Mouse (Mus musculus) layer of hippocampus, postnatal 36 days (tissue): ENCODE data around the gene Xrcc1. TPM values are rescaled to one million over a fixed set of nuclear protein-coding genes. Genes with fewer than 3 reads are reported as not detected.
"Not testable (repeated sequence)": the region's sequence is repeated elsewhere in the genome, so short reads cannot be mapped to it uniquely, and the experiment has no call there.

Experiments
- DNase-seq, 2 experiments: peaks; one replicate each; pipeline ENCODE4 v3.0.0; 2022
- total RNA-seq, 2 experiments: library from RNA; stranded (reverse); gene quantifications; 2 replicates each; pipeline ENCODE4 v1.2.3; 2021

Gene Xrcc1
- total RNA-seq, 2 experiments from 2014 or later = 34.2 to 37.7 TPM

DNA sequence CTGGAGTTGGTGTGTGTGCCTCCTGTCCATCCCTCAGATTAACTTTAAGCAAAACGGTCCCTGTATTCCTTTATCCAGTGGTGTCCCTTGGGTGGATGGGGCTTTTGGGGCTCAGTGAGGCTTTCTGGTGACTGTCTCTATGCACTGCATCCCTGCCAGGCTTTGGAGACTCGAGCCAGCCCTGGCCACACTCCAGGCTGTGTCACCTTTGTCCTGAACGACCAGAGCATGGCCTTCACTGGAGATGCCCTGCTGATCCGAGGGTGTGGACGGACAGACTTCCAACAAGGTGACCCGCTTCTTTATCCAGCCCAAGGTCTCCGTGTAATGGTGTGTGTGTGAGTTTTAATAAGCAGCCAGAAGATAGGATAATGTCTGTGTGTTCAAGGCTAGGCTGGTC is 60.0 kb downstream of the Xrcc1 start:
- no peak for DNase-seq

DNA sequence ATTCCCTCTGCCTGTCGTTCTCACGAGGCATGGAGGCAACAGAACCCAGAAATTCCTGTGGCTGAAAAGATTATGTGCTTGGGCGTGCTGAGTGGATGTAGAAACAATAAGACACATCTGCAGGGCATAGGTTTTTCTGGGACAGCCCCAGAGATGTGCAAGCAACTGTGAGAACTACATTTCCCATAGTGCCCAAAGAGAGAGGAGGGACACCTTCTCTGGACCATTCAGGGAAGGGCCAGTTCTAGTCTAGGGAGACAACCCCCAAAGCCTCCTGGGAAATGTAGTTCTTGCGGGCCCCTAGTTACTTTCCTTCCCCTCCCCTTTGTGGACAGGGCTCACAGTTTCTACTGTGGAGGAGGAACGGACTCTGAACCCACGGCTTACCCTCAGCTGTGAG is 61.9 kb downstream of the Xrcc1 start:
- DNase-seq = peak; percentile 21 to 27

GRCm38 (mm10) chr7:24608561-24608960 is 62.5 kb downstream of the Xrcc1 start:
- DNase-seq = no peak

- no peak for DNase-seq
These were observed 64.2 kb downstream of the Xrcc1 start, which contains the start of gene Phldb3 for GRCm38 (mm10) chr7:24610144-24610878. Phldb3 (plus strand) TSS chr7:24610763.

- peak; percentile 46 to 48 for DNase-seq
These were observed 64.9 kb downstream of the Xrcc1 start for GRCm38 (mm10) chr7:24610879-24611494.

DNA sequence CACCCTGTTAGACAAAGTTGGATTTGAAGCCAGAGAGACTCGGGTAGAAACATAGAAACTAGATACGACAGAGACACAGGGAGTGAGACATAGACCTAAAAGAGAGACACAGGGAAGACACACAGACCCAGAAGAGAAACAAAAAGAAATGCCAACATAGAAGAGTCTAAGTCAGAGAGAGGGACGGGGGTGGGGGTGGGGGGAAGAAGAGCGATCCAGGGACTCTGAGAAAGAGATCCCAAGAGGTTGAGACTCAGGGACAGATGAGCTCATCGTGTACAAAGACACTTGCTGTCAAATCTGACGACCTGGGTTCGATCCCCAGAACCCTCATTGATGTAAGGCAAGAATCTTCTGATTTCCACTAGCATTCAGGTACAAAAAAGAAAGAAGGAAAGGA is 65.6 kb downstream of the Xrcc1 start:
- no peak for DNase-seq

GRCm38 (mm10) chr7:24612308-24612910 is 66.3 kb downstream of the Xrcc1 start:
- DNase-seq = no peak

DNA sequence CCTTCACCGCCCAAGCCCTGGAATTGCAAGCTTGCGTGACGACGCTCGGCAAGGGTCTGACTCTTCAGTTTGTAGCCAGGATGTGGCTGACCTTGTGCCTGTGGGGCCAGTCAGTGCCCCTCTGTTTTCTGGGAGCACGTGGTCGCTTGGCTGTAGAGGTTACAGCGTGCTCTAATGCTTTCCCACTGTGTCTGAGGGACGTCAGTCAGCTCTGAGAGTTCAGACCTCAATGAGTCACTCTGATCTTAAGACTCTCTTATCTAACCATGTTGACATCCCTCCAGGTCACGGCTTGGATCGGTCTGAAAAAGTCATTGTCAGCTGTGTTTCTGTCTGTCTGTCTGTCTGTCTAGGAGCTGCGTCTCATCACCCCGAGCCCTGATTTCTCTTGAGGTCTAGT is 68.7 kb downstream of the Xrcc1 start:
- no peak for DNase-seq

GRCm38 (mm10) chr7:24617763-24618162 is 71.7 kb downstream of the Xrcc1 start:
- DNase-seq = no peak

DNA sequence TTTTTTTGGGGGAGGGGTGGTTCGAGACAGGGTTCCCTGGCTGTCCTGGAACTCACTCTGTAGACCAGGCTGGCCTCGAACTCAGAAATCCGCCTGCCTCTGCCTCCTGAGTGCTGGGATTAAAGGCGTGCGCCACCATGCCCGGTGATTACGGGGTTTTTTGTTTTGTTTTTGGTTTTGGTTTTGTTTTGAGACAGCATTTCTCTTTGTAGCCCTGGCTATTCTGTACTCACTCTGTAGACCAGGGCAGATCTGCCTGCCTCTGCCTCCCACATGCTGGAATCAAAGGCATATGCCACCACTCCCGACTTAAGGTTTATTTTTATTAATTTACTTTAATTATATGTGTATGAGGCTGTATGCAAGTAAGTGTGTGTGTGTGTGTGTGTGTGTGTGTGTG is 72.3 kb downstream of the Xrcc1 start:
- not testable (repeated sequence) for DNase-seq

DNA sequence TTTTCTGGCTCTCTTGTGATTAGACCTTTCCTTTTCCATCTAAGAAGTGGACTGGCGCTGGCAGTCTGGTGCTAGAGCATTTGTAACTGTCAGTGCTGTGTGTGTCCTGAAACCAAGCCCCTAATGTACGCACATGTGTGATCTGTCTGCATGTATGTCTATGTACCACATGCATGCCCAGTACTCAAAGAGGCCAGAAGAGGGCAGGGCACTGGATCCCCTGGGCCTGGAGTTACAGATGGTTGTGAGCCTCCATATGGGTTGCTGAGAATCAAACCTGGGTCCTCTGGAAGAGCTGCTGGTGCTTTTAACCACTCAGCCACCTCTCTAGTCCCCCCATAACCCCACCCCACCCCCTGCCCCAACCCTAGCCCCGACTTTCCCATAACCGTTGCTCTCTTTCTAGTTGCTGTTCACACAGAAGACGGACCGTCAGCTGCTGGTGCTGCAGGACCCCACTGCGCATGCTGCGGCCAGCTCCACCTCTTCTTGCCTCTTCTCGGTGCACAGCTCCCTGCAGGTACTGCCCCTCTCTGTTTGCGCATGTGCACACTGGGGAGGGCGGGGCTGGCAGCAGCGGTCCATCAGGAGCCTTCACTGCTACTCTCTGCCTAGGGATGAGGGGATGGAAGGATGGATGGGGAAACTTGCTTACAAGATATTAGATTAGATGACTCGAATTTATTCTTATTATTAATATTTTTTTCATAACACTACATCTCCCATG is 73.7 kb downstream of the Xrcc1 start:
- no peak for DNase-seq

GRCm38 (mm10) chr7:24621193-24621592 is 75.1 kb downstream of the Xrcc1 start:
- DNase-seq = no peak

DNA sequence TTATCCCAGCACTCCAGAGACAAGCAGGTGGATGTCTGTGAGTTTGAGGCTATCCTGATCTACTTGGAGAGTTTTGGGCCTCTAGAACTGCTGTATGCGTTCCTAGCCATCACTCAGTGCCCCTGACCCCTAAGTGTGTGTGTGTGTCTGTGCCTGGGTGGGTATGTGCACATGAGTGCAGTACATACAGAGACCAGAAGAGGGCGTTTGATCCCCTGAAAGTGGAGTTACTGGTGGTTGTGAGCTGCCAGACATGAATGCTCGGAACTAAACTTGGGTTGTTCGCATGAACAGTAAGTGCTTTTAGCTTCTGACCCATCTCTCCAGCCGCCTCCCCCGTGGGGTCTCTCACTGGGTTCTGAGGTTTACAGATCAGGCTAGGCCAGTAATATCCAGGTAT is 76.9 kb downstream of the Xrcc1 start:
- DNase-seq = no peak

Other genes starting within 250 kb of the Xrcc1 start
- 10 to 100 TPM; 23.6 to 25.6 TPM for gene Zfp61, start 245.1 kb upstream of the Xrcc1 start, total RNA-seq
- 10 to 100 TPM; 12.2 to 14.8 TPM for gene Zfp94, start 229.6 kb upstream of the Xrcc1 start, total RNA-seq
- gene Tescl, start 212.4 kb upstream of the Xrcc1 start, total RNA-seq = not detected
- not detected for gene Lypd5, start 197.1 kb upstream of the Xrcc1 start, total RNA-seq
- gene Kcnn4, start 176.0 kb upstream of the Xrcc1 start, total RNA-seq = under 1 TPM; 0.17 to 0.48 TPM
- gene Smg9, start 146.7 kb upstream of the Xrcc1 start, total RNA-seq = 10 to 100 TPM; 33.8 to 39.0 TPM
- gene Irgc1, start 94.0 kb upstream of the Xrcc1 start, total RNA-seq = not detected
- under 1 TPM in 1 of 2 experiments, not detected in 1; 0.68 TPM for gene Plaur, start 83.8 kb upstream of the Xrcc1 start, total RNA-seq
- 100 to 1,000 TPM; 137 to 142 TPM for gene Cadm4, start 64.3 kb upstream of the Xrcc1 start, total RNA-seq
- gene Zfp428, start 39.3 kb upstream of the Xrcc1 start, total RNA-seq = 10 to 100 TPM; 36.2 to 42.1 TPM
- not detected for gene AC161166.1, start 33.8 kb upstream of the Xrcc1 start, total RNA-seq
- 10 to 100 TPM; 67.7 to 69.6 TPM for gene Irgq, start 15.6 kb upstream of the Xrcc1 start, total RNA-seq
- not detected for gene Pinlyp, start 171 bp upstream of the Xrcc1 start, total RNA-seq
- 10 to 100 TPM in 1 of 2 experiments, 1 to 10 TPM in 1; 10.0 to 12.0 TPM for gene Ethe1, start 41.3 kb downstream of the Xrcc1 start, total RNA-seq
- 1 to 10 TPM; 4.7 to 5.7 TPM for gene Zfp575, start 41.4 kb downstream of the Xrcc1 start, total RNA-seq
- under 1 TPM in 1 of 2 experiments, not detected in 1; 0.30 TPM for gene Phldb3, start 64.5 kb downstream of the Xrcc1 start, total RNA-seq
- under 1 TPM; 0.40 to 0.68 TPM for gene Lypd3, start 90.3 kb downstream of the Xrcc1 start, total RNA-seq
- gene Tex101, start 130.4 kb downstream of the Xrcc1 start, total RNA-seq = not detected
- not detected for gene BC049730, start 163.0 kb downstream of the Xrcc1 start, total RNA-seq
- not detected for gene Gm4763, start 180.6 kb downstream of the Xrcc1 start, total RNA-seq
- not detected for gene Cd177, start 214.0 kb downstream of the Xrcc1 start, total RNA-seq
- gene Ceacam10, start 230.9 kb downstream of the Xrcc1 start, total RNA-seq = not detected